Mouse (Mus musculus): ENCODE data around the gene Nol8. TPM values are rescaled to one million over a fixed set of nuclear protein-coding genes. Genes with fewer than 3 reads are reported as not detected.

Gene Nol8
- total RNA-seq (2012; rRNA removed), result 32.9 and 41.1 TPM in 2 replicates

DNA sequence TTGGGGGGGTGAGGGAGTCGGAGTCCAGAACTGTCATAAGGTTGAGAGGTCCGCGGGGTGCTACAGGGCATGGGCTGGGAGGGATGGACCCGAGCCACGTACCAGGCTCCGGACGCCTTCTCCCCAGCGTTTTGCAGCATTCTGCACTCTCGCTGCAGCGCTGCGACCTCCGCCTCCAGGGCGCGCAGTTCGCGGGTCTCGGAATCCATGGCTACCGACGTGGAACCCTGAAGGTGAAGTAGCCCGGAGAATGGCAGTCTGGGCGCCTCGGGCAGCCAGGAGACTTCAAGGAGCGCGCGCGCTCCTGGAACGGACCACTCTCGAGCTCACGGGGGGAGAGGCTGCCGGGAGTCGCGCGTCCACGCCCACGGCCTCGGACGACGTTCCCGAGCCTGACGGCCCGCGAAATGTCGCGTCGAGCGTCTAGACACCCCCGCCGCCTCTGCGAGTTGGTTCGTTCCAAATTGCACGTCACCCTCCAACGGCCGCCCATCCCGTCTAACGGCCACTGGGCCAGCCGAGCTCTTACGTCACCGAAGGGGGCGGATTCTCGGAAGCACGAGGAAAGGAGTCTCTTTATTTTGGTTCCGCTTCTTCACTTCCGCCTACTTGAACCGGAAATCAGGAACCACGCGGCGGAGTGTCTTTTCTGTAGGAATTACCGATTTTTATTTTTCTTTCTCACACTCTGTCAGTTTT is at the start of gene Nol8, which contains the start of gene Cenpp:
Nol8 (plus strand) TSS at position 598 of the 699 bp plus-strand sequence.
Cenpp (minus strand) TSS at position 305 of the 699 bp plus-strand sequence.
- Histone ChIP-seq H3K4me3 (ENCODE audit: insufficient read depth in 1 of 2, low read depth in 1 of 2, low read length in 2 of 2, poor library complexity in 1 of 2, severe bottlenecking in 1 of 2) (peak within 1 kb of the TSS; percentile 79 to 95), H3K9me3 (ENCODE audit: control insufficient read depth, insufficient read depth, low read depth, low read length) (no peaks in the 10 kb centered on the region), H3K36me3 (ENCODE audit: control insufficient read depth, insufficient read depth, low read length, poor library complexity, severe bottlenecking) (peaks cover 8% of the 10 kb centered on the region), H3K4me1 (ENCODE audit: control insufficient read depth in 2 of 2, insufficient read depth in 2 of 2, low read length in 2 of 2, poor library complexity in 1 of 2) (peaks cover 0 to 6% of the 10 kb centered on the region in 2 experiments; a peak in 1 of 4 replicates), H3K9ac (ENCODE audit: insufficient read depth, low read depth, low read length, poor library complexity, severe bottlenecking) (peak within 1 kb of the TSS; percentile 93), H3K27ac (ENCODE audit: insufficient read depth, low read depth, low read length, poor library complexity, severe bottlenecking) (peak within 1 kb of the TSS; percentile 65)
- peak; percentile 98 for DNase-seq (ENCODE audit: low read depth, low spot score)
- in situ Hi-C loops (cut with MboI; ENCODE audit: low sequenced_read_pairs in 2 of 2, unreplicated experiment in 2 of 2), result no loop called here
- TF ChIP-seq CHD2 (IDR thresholded peaks at IDR 0.05; ENCODE audit: low read depth, low read length), result peak; percentile 41; the same call in 1 of the 2 replicates
- no peak for TF ChIP-seq ZNF384 (IDR thresholded peaks at IDR 0.05; ENCODE audit: low read depth, low read length)
- peak; percentile 63; the same call in 1 of the 2 replicates for TF ChIP-seq HCFC1 (IDR thresholded peaks at IDR 0.05; ENCODE audit: borderline replicate concordance, insufficient read depth, low read length)
- no peak for TF ChIP-seq ZC3H11A (IDR thresholded peaks at IDR 0.05; ENCODE audit: borderline replicate concordance, low read depth, low read length)
- TF ChIP-seq MAFK (IDR thresholded peaks at IDR 0.05; ENCODE audit: insufficient read depth, low read depth, low read length), result no peak

DNA sequence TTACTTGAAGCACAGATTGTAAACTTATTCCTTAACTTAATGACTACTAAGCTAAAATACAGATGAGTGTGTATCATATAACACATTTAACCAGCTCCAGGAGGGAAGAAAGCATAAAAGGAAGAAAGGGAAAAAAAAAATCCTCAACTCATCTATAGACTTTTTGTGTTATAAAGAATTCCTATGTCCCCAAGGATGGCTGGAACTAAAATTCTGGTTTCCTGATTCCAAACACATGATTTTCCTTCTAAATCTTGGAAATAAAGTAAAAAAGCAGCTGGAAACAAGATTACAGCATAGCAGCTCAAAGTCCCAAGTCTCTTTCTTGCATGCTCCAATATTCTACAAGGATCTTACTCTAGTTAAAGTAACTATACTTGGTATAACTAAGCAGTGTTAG is 49.3 kb upstream of the Nol8 start:
- Histone ChIP-seq H3K36me3 (ENCODE audit: control insufficient read depth, insufficient read depth, low read length, poor library complexity, severe bottlenecking) (no peaks in the 10 kb centered on the region), H3K4me1 (ENCODE audit: control insufficient read depth in 2 of 2, insufficient read depth in 2 of 2, low read length in 2 of 2, poor library complexity in 1 of 2) (no peaks in the 10 kb centered on the region; a peak in 1 of 4 replicates), H3K4me3 (ENCODE audit: insufficient read depth in 1 of 2, low read depth in 1 of 2, low read length in 2 of 2, poor library complexity in 1 of 2, severe bottlenecking in 1 of 2) (no peak overlapping the region), H3K9ac (ENCODE audit: insufficient read depth, low read depth, low read length, poor library complexity, severe bottlenecking) (no peak overlapping the region), H3K27ac (ENCODE audit: insufficient read depth, low read depth, low read length, poor library complexity, severe bottlenecking) (no peak overlapping the region), H3K9me3 (ENCODE audit: control insufficient read depth, insufficient read depth, low read depth, low read length) (no peaks in the 10 kb centered on the region; the same call in 1 of the 2 replicates)
- DNase-seq (ENCODE audit: low read depth, low spot score), result no peak
- TF ChIP-seq CHD2 (IDR thresholded peaks at IDR 0.05; ENCODE audit: low read depth, low read length) (no peak), HCFC1 (IDR thresholded peaks at IDR 0.05; ENCODE audit: borderline replicate concordance, insufficient read depth, low read length) (no peak)
- in situ Hi-C loops (cut with MboI; ENCODE audit: low sequenced_read_pairs in 2 of 2, unreplicated experiment in 2 of 2), result no loop called here

GRCm38 (mm10) chr13:49607714-49608113 is 45.2 kb upstream of the Nol8 start, which contains the start of gene Ogn:
TSS of gene Ogn (plus strand) at chr13:49608046.
- Histone ChIP-seq H3K9me3 (ENCODE audit: control insufficient read depth, insufficient read depth, low read depth, low read length) (no peaks in the 10 kb centered on the region), H3K27ac (ENCODE audit: insufficient read depth, low read depth, low read length, poor library complexity, severe bottlenecking) (no peak within 1 kb of the TSS), H3K4me1 (ENCODE audit: control insufficient read depth in 2 of 2, insufficient read depth in 2 of 2, low read length in 2 of 2, poor library complexity in 1 of 2) (no peaks in the 10 kb centered on the region; a peak in 1 of 4 replicates), H3K9ac (ENCODE audit: insufficient read depth, low read depth, low read length, poor library complexity, severe bottlenecking) (no peak within 1 kb of the TSS), H3K36me3 (ENCODE audit: control insufficient read depth, insufficient read depth, low read length, poor library complexity, severe bottlenecking) (no peaks in the 10 kb centered on the region), H3K4me3 (ENCODE audit: insufficient read depth in 1 of 2, low read depth in 1 of 2, low read length in 2 of 2, poor library complexity in 1 of 2, severe bottlenecking in 1 of 2) (no peak within 1 kb of the TSS)
- TF ChIP-seq ZC3H11A (IDR thresholded peaks at IDR 0.05; ENCODE audit: borderline replicate concordance, low read depth, low read length) (no peak), CHD2 (IDR thresholded peaks at IDR 0.05; ENCODE audit: low read depth, low read length) (no peak), HCFC1 (IDR thresholded peaks at IDR 0.05; ENCODE audit: borderline replicate concordance, insufficient read depth, low read length) (no peak), ZNF384 (IDR thresholded peaks at IDR 0.05; ENCODE audit: low read depth, low read length) (no peak), MAFK (IDR thresholded peaks at IDR 0.05; ENCODE audit: insufficient read depth, low read depth, low read length) (no peak)
- in situ Hi-C loops (cut with MboI; ENCODE audit: low sequenced_read_pairs in 2 of 2, unreplicated experiment in 2 of 2), result no loop called here
- no peak for DNase-seq (ENCODE audit: low read depth, low spot score)

- no peak overlapping the region for H3K9ac ChIP-seq (ENCODE audit: insufficient read depth, low read depth, low read length, poor library complexity, severe bottlenecking)
- in situ Hi-C loops (cut with MboI; ENCODE audit: low sequenced_read_pairs in 2 of 2, unreplicated experiment in 2 of 2), result no loop called here
- no peak for TF ChIP-seq CHD2 (IDR thresholded peaks at IDR 0.05; ENCODE audit: low read depth, low read length)
- TF ChIP-seq HCFC1 (IDR thresholded peaks at IDR 0.05; ENCODE audit: borderline replicate concordance, insufficient read depth, low read length), result no peak
- no peak for TF ChIP-seq MAFK (IDR thresholded peaks at IDR 0.05; ENCODE audit: insufficient read depth, low read depth, low read length)
- no peak for TF ChIP-seq ZC3H11A (IDR thresholded peaks at IDR 0.05; ENCODE audit: borderline replicate concordance, low read depth, low read length)
- TF ChIP-seq ZNF384 (IDR thresholded peaks at IDR 0.05; ENCODE audit: low read depth, low read length), result no peak
- DNase-seq (ENCODE audit: low read depth, low spot score), result no peak
- no peaks in the 10 kb centered on the region for H3K9me3 ChIP-seq (ENCODE audit: control insufficient read depth, insufficient read depth, low read depth, low read length)
- H3K36me3 ChIP-seq (ENCODE audit: control insufficient read depth, insufficient read depth, low read length, poor library complexity, severe bottlenecking), result no peaks in the 10 kb centered on the region
- H3K4me1 ChIP-seq (ENCODE audit: control insufficient read depth in 2 of 2, insufficient read depth in 2 of 2, low read length in 2 of 2, poor library complexity in 1 of 2), result no peaks in the 10 kb centered on the region
- no peak overlapping the region for H3K4me3 ChIP-seq (ENCODE audit: insufficient read depth in 1 of 2, low read depth in 1 of 2, low read length in 2 of 2, poor library complexity in 1 of 2, severe bottlenecking in 1 of 2)
- H3K27ac ChIP-seq (ENCODE audit: insufficient read depth, low read depth, low read length, poor library complexity, severe bottlenecking), result no peak overlapping the region
Observed at GRCm38 (mm10) chr13:49608589-49609322, 44.1 kb upstream of the Nol8 start.
